Comparison of ENCODE assay signal across 8 mouse cellular contexts in genomic region chr4:71488663-71489161, GRCm38 (mm10).
DNase-seq lines count a peak whose midpoint lies in the region; ATAC-seq lines count a peak whose summit lies in the region.

No protein-coding gene starts in this region.

- DNase-seq in embryonic facial prominence, embryonic 11.5 days (ENCODE audit: low spot score) = peak; percentile 36
- no peak for DNase-seq in embryonic facial prominence, embryonic 10.5 days (ENCODE audit: low spot score)
- no peak for DNase-seq in lung, adult 18-20 months
- no peak for DNase-seq in adrenal gland, postnatal 25 days

- WGBS in embryonic facial prominence, embryonic 11.5 days = 22% methylated on average over 2 of the region's 2 CpGs
- 33% methylated on average over 2 of the region's 2 CpGs for whole genome bisulfite sequencing in embryonic facial prominence, embryonic 10.5 days
- WGBS in lung, embryonic 15.5 days = 22% methylated on average over 2 of the region's 2 CpGs
- 33% methylated on average over 2 of the region's 2 CpGs for WGBS in lung, embryonic 16.5 days
- WGBS in stomach, embryonic 16.5 days = 17% methylated on average over 2 of the region's 2 CpGs

- no peak overlapping the region for H3K4me3 ChIP-seq in embryonic facial prominence, embryonic 11.5 days (ENCODE audit: low read depth, low read length)
- H3K4me3 ChIP-seq in embryonic facial prominence, embryonic 10.5 days = no peak overlapping the region
- no peak overlapping the region for H3K4me3 ChIP-seq in lung, embryonic 15.5 days
- H3K4me3 ChIP-seq in lung, embryonic 16.5 days (ENCODE audit: low read length) = no peak overlapping the region
- no peak overlapping the region for H3K4me3 ChIP-seq in stomach, embryonic 16.5 days (replicated peaks; ENCODE audit: low read length)

- no peaks in the 10 kb centered on the region for H3K27me3 ChIP-seq in embryonic facial prominence, embryonic 11.5 days (ENCODE audit: control insufficient read depth, insufficient read depth, low read length)
- H3K27me3 ChIP-seq in embryonic facial prominence, embryonic 10.5 days (replicated peaks; ENCODE audit: low read depth, poor library complexity, severe bottlenecking) = no peaks in the 10 kb centered on the region; the same call in 1 of the 2 replicates
- no peaks in the 10 kb centered on the region for H3K27me3 ChIP-seq in lung, embryonic 15.5 days
- H3K27me3 ChIP-seq in lung, embryonic 16.5 days (ENCODE audit: control insufficient read depth, insufficient read depth, low read depth, low read length) = no peaks in the 10 kb centered on the region
- no peaks in the 10 kb centered on the region for H3K27me3 ChIP-seq in stomach, embryonic 16.5 days (ENCODE audit: control insufficient read depth, insufficient read depth, low read length)

- no peak for ATAC-seq in embryonic facial prominence, embryonic 11.5 days (replicated peaks; ENCODE audit: insufficient number of reproducible peaks, low FRiP score, low TSS enrichment, low read depth)
- ATAC-seq in lung, embryonic 15.5 days (ENCODE audit: borderline replicate concordance, extremely low read depth, low FRiP score, low TSS enrichment) = peak; percentile 72; the same call in 1 of the 2 replicates
- peak; percentile 99 to 100 for ATAC-seq in hematopoietic stem cell, adult 5-6 weeks (replicated peaks in 1 of 2; ENCODE audit: insufficient read depth in 1 of 2, low FRiP score in 2 of 2, low TSS enrichment in 1 of 2, low read depth in 1 of 2, poor library complexity in 2 of 2, severe bottlenecking in 2 of 2)
- ATAC-seq in lung, embryonic 16.5 days (ENCODE audit: low read depth) = peak; percentile 74
- peak; percentile 90 for ATAC-seq in stomach, embryonic 16.5 days (ENCODE audit: insufficient read depth, low FRiP score)

- no peaks in the 10 kb centered on the region for H3K36me3 ChIP-seq in embryonic facial prominence, embryonic 11.5 days (replicated peaks; ENCODE audit: control insufficient read depth, insufficient read depth, low read depth, low read length)
- H3K36me3 ChIP-seq in embryonic facial prominence, embryonic 10.5 days (replicated peaks) = no peaks in the 10 kb centered on the region
- no peaks in the 10 kb centered on the region for H3K36me3 ChIP-seq in lung, embryonic 15.5 days
- no peaks in the 10 kb centered on the region for H3K36me3 ChIP-seq in lung, embryonic 16.5 days (ENCODE audit: control insufficient read depth, insufficient read depth, low read length)
- H3K36me3 ChIP-seq in stomach, embryonic 16.5 days (ENCODE audit: control insufficient read depth, insufficient read depth, low read length) = no peaks in the 10 kb centered on the region

- H3K9me3 ChIP-seq in embryonic facial prominence, embryonic 11.5 days (replicated peaks; ENCODE audit: control insufficient read depth, low read length) = no peaks in the 10 kb centered on the region
- no peaks in the 10 kb centered on the region for H3K9me3 ChIP-seq in embryonic facial prominence, embryonic 10.5 days
- no peaks in the 10 kb centered on the region for H3K9me3 ChIP-seq in lung, embryonic 15.5 days
- H3K9me3 ChIP-seq in lung, embryonic 16.5 days (ENCODE audit: control insufficient read depth, low read length) = no peaks in the 10 kb centered on the region
- H3K9me3 ChIP-seq in stomach, embryonic 16.5 days (replicated peaks; ENCODE audit: control insufficient read depth, low read length) = no peaks in the 10 kb centered on the region

- H3K4me2 ChIP-seq in embryonic facial prominence, embryonic 11.5 days (ENCODE audit: low read depth, low read length) = no peak overlapping the region
- H3K4me2 ChIP-seq in lung, embryonic 15.5 days = no peak overlapping the region
- H3K4me2 ChIP-seq in lung, embryonic 16.5 days (ENCODE audit: low read depth, low read length) = no peak overlapping the region
- 0 out of 2 replicates have a peak overlapping the region, but pooled peaks have one; percentile 7 for H3K4me2 ChIP-seq in stomach, embryonic 16.5 days (ENCODE audit: low read depth, low read length)

- H3K9ac ChIP-seq in embryonic facial prominence, embryonic 11.5 days (replicated peaks; ENCODE audit: low read length) = no peak overlapping the region
- no peak overlapping the region for H3K9ac ChIP-seq in lung, embryonic 15.5 days
- H3K9ac ChIP-seq in lung, embryonic 16.5 days (ENCODE audit: low read length) = no peak overlapping the region
- H3K9ac ChIP-seq in stomach, embryonic 16.5 days (ENCODE audit: low read length) = no peak overlapping the region

- no peaks in the 10 kb centered on the region for H3K4me1 ChIP-seq in embryonic facial prominence, embryonic 11.5 days (ENCODE audit: control insufficient read depth, insufficient read depth, low read length)
- H3K4me1 ChIP-seq in embryonic facial prominence, embryonic 10.5 days = peaks cover 31% of the 10 kb centered on the region
- H3K4me1 ChIP-seq in lung, embryonic 15.5 days = no peaks in the 10 kb centered on the region
- H3K4me1 ChIP-seq in lung, embryonic 16.5 days (replicated peaks; ENCODE audit: control insufficient read depth, insufficient read depth, low read length) = peaks cover 3% of the 10 kb centered on the region; the same call in 1 of the 2 replicates
- peaks cover 6% of the 10 kb centered on the region; the same call in 1 of the 2 replicates for H3K4me1 ChIP-seq in stomach, embryonic 16.5 days (ENCODE audit: control insufficient read depth, insufficient read depth, low read length)

- H3K27ac ChIP-seq in embryonic facial prominence, embryonic 11.5 days (replicated peaks; ENCODE audit: low read depth, low read length) = no peak overlapping the region
- H3K27ac ChIP-seq in embryonic facial prominence, embryonic 10.5 days (replicated peaks) = no peak overlapping the region
- 0 out of 2 replicates have a peak overlapping the region, but pooled peaks have one; percentile 13 for H3K27ac ChIP-seq in lung, embryonic 15.5 days
- H3K27ac ChIP-seq in lung, embryonic 16.5 days (ENCODE audit: low read length) = no peak overlapping the region
- peak overlapping the region; percentile 73 for H3K27ac ChIP-seq in stomach, embryonic 16.5 days (ENCODE audit: low read length)

Comparison
In these comparisons a context has a peak if more than half of its experiments do, and no peak if none do; other contexts are left out.
1. H3K27ac ChIP-seq: peak in lung, embryonic 15.5 days (single experiment) and stomach, embryonic 16.5 days (single experiment); none in embryonic facial prominence, embryonic 11.5 days (single experiment), embryonic facial prominence, embryonic 10.5 days (single experiment) and lung, embryonic 16.5 days (single experiment).